Mouse (Mus musculus): Measurements from ENCODE around the gene Nfx1.
"Not testable (repeated sequence)": the region's sequence is repeated elsewhere in the genome, so short reads cannot be mapped to it uniquely, and the experiment has no call there.

The Nfx1 gene

GRCm38 (mm10) chr4:40970842-40971701 lies at the start of gene Nfx1:
Gene Nfx1 (plus strand): TSS chr4:40970906.
- in situ Hi-C loops (cut with MboI, MseI) = loop anchor here (10.0 kb wide), 1 partner anchor 706 kb away; the partner anchor contains the start of genes Smim27 and Topors

- in situ Hi-C loops (cut with MboI, MseI) = no loop called here
Observed at GRCm38 (mm10) chr4:40921288-40921687, 49.4 kb upstream of the Nfx1 start.

GRCm38 (mm10) chr4:40923087-40923651 lies 47.5 kb upstream of the Nfx1 start:
- in situ Hi-C loops (cut with MboI, MseI) = no loop called here

GRCm38 (mm10) chr4:40925568-40925967 lies 45.1 kb upstream of the Nfx1 start:
- in situ Hi-C loops (cut with MboI, MseI) = no loop called here

- in situ Hi-C loops (cut with MboI, MseI) = no loop called here
Observed at GRCm38 (mm10) chr4:40929046-40929445, 41.7 kb upstream of the Nfx1 start.

GRCm38 (mm10) chr4:40933694-40934093 lies 37.0 kb upstream of the Nfx1 start:
- in situ Hi-C loops (cut with MboI, MseI) = no loop called here

GRCm38 (mm10) chr4:40934369-40934768 lies 36.3 kb upstream of the Nfx1 start:
- in situ Hi-C loops (cut with MboI, MseI) = not testable (repeated sequence)

GRCm38 (mm10) chr4:40936175-40936839 lies 34.4 kb upstream of the Nfx1 start:
- in situ Hi-C loops (cut with MboI, MseI) = no loop called here

- in situ Hi-C loops (cut with MboI, MseI) = no loop called here
Observed at GRCm38 (mm10) chr4:40938793-40939192, 31.9 kb upstream of the Nfx1 start.

- in situ Hi-C loops (cut with MboI, MseI) = no loop called here
Observed at GRCm38 (mm10) chr4:40943651-40944050, 27.1 kb upstream of the Nfx1 start.

- in situ Hi-C loops (cut with MboI, MseI) = no loop called here
Observed at GRCm38 (mm10) chr4:40946516-40947121, 24.1 kb upstream of the Nfx1 start.

- in situ Hi-C loops (cut with MboI, MseI) = no loop called here
Observed at GRCm38 (mm10) chr4:40947565-40948159, 23.0 kb upstream of the Nfx1 start.

- in situ Hi-C loops (cut with MboI, MseI) = no loop called here
Observed at GRCm38 (mm10) chr4:40948160-40948708, 22.5 kb upstream of the Nfx1 start, which contains the start of the genes Bag1 and Chmp5. Gene Bag1 (minus strand): TSS chr4:40948294. Gene Chmp5 (plus strand): TSS chr4:40948407.

- in situ Hi-C loops (cut with MboI, MseI) = loop anchor here (5.0 kb wide), 1 partner anchor 96 kb away; no protein-coding TSS in a partner anchor
Observed at GRCm38 (mm10) chr4:40953521-40953920, 17.2 kb upstream of the Nfx1 start.

GRCm38 (mm10) chr4:40955942-40956341 lies 14.8 kb upstream of the Nfx1 start:
- in situ Hi-C loops (cut with MboI, MseI) = no loop called here

- in situ Hi-C loops (cut with MboI, MseI) = no loop called here
Observed at GRCm38 (mm10) chr4:40963536-40963935, 7.2 kb upstream of the Nfx1 start.

- in situ Hi-C loops (cut with MboI, MseI) = no loop called here
Observed at GRCm38 (mm10) chr4:40969161-40969560, 1.5 kb upstream of the Nfx1 start.

GRCm38 (mm10) chr4:40969781-40970591 lies 720 bp upstream of the Nfx1 start:
- in situ Hi-C loops (cut with MboI, MseI) = loop anchor here (10.0 kb wide), 1 partner anchor 705 kb away; the partner anchor contains the start of genes Smim27 and Topors

GRCm38 (mm10) chr4:40970592-40970841 lies 189 bp upstream of the Nfx1 start:
- in situ Hi-C loops (cut with MboI, MseI) = loop anchor here (10.0 kb wide), 1 partner anchor 706 kb away; the partner anchor contains the start of genes Smim27 and Topors

- in situ Hi-C loops (cut with MboI, MseI) = loop anchor here (10.0 kb wide), 1 partner anchor 707 kb away; the partner anchor contains the start of genes Smim27 and Topors
Observed at GRCm38 (mm10) chr4:40971744-40972143, 1.0 kb downstream of the Nfx1 start.
